In the genomic region with DNA sequence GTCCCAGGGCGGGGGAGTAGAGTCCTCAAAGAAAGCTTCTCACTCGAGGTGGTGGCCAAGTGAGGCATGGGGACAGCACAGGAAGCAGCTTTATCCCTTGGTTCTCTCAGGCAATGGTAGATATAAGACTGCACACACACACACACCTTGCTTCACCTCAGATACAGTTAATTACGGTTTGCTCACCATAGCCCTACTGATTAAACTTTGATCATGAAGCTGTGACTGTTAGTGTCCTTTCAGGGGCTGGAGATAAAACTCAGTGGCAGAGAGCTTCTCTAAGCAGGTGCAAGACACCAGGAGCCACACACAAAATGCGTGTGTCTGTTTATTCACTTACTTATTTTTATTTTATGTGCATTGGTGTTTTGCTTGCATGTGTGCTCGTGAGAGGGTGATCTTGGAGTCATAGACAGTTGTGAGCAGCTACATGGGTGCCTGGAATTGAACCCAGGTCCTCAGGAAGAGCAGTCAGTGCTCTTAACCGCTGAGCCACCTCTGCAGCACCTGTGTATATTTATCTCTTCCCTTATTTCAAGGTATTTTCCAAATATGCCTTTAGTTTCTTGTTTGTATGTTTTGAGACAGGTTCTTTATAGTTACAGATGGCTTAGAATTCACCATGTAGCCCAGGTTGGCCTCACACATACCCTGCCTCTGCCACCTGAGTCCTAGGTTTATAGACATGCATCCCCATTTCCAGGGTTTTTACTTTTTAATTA, we compare ENCODE assay signal across 11 mouse cellular contexts. TPM values are rescaled to one million over a fixed set of nuclear protein-coding genes. Genes with fewer than 3 reads are reported as not detected.
DNase-seq lines count a peak whose midpoint lies in the region; ATAC-seq and TF ChIP-seq lines count a peak whose summit lies in the region.
"Had no signal": no experiment of that assay in that cellular context is flagged by ENCODE, and none has a peak within 500 bp of the region (broad histone marks: within the 10 kb centered on the region; RNA-seq: fewer than 3 reads in every experiment).

No protein-coding gene starts in this region.

- intact Hi-C loops in left cerebral cortex, adult 2 months (cut with DNase I), result no loop called here
- intact Hi-C loops in left cerebral cortex, postnatal 10 days (cut with DNase I), result no loop called here

- no peak for ATAC-seq in forebrain, embryonic 16.5 days
- ATAC-seq in liver, embryonic 13.5 days (ENCODE audit: low read depth), result 0 out of 2 replicates have a peak, but pooled peaks have one; percentile 2
- no peak for ATAC-seq in neural tube, embryonic 15.5 days (ENCODE audit: low FRiP score)
- ATAC-seq in granulocyte monocyte progenitor cell, adult 5-6 weeks (replicated peaks; ENCODE audit: poor library complexity, severe bottlenecking), result no peak

- no peak for DNase-seq in left cerebral cortex, adult 2 months (ENCODE audit: extremely low spot score in 1 of 2, low spot score in 2 of 2)
- DNase-seq in left cerebral cortex, postnatal 10 days (ENCODE audit: extremely low spot score in 1 of 2, low spot score in 2 of 2), result no peak
- DNase-seq in liver, embryonic 13.5 days, result no peak
- no peak for DNase-seq in lung, postnatal 25 days (ENCODE audit: low spot score)
- DNase-seq in left cerebral cortex, adult 9 months (ENCODE audit: low spot score in 2 of 2), result no peak
- DNase-seq: adrenal gland, postnatal 14 days; embryo, embryonic 11 days; lung, adult 2 months had no signal

- no peaks in the 10 kb centered on the region for H3K9me3 ChIP-seq in forebrain, embryonic 16.5 days (ENCODE audit: control insufficient read depth, low read length)
- no peaks in the 10 kb centered on the region for H3K9me3 ChIP-seq in liver, embryonic 13.5 days (replicated peaks)
- no peaks in the 10 kb centered on the region for H3K9me3 ChIP-seq in neural tube, embryonic 15.5 days (replicated peaks)

- peak overlapping the region; percentile 84 for H3K4me2 ChIP-seq in forebrain, embryonic 16.5 days (ENCODE audit: low read length)
- peak overlapping the region; percentile 95 for H3K4me2 ChIP-seq in liver, embryonic 13.5 days
- peak overlapping the region; percentile 79 for H3K4me2 ChIP-seq in neural tube, embryonic 15.5 days

- H3K27ac ChIP-seq in left cerebral cortex, adult 2 months, result 0 out of 2 replicates have a peak overlapping the region, but pooled peaks have one; percentile 96
- no peak overlapping the region for H3K27ac ChIP-seq in forebrain, embryonic 16.5 days (ENCODE audit: low read length)
- peak overlapping the region; percentile 73 for H3K27ac ChIP-seq in liver, embryonic 13.5 days
- no peak overlapping the region for H3K27ac ChIP-seq in neural tube, embryonic 15.5 days (replicated peaks)

- H3K4me1 ChIP-seq in forebrain, embryonic 16.5 days (replicated peaks; ENCODE audit: control insufficient read depth, insufficient read depth, low read length), result peaks cover 27% of the 10 kb centered on the region
- peaks cover 69% of the 10 kb centered on the region for H3K4me1 ChIP-seq in liver, embryonic 13.5 days (replicated peaks)
- H3K4me1 ChIP-seq in neural tube, embryonic 15.5 days, result peaks cover 37% of the 10 kb centered on the region

- no peaks in the 10 kb centered on the region for H3K36me3 ChIP-seq in forebrain, embryonic 16.5 days (ENCODE audit: control insufficient read depth, insufficient read depth)
- H3K36me3 ChIP-seq in liver, embryonic 13.5 days, result peaks cover 10% of the 10 kb centered on the region
- H3K36me3 ChIP-seq in neural tube, embryonic 15.5 days, result peaks cover 2% of the 10 kb centered on the region; the same call in 1 of the 2 replicates

- no peak overlapping the region; the same call in 1 of the 2 replicates for H3K9ac ChIP-seq in forebrain, embryonic 16.5 days (replicated peaks; ENCODE audit: low read depth, low read length)
- H3K9ac ChIP-seq in liver, embryonic 13.5 days, result peak overlapping the region; percentile 89
- no peak overlapping the region for H3K9ac ChIP-seq in neural tube, embryonic 15.5 days (replicated peaks)

- H3K4me3 ChIP-seq in left cerebral cortex, adult 2 months, result no peak overlapping the region; the same call in 1 of the 2 replicates
- no peak overlapping the region for H3K4me3 ChIP-seq in forebrain, embryonic 16.5 days (replicated peaks; ENCODE audit: low read length)
- no peak overlapping the region for H3K4me3 ChIP-seq in liver, embryonic 13.5 days (replicated peaks)
- peak overlapping the region; percentile 87; the same call in 1 of the 2 replicates for H3K4me3 ChIP-seq in neural tube, embryonic 15.5 days (replicated peaks)

- TF ChIP-seq CTCF in left cerebral cortex, adult 2 months (IDR thresholded peaks at IDR 0.05), result no peak

- no peaks in the 10 kb centered on the region for H3K27me3 ChIP-seq in forebrain, embryonic 16.5 days (replicated peaks; ENCODE audit: control insufficient read depth, insufficient read depth, low read length)
- no peaks in the 10 kb centered on the region for H3K27me3 ChIP-seq in liver, embryonic 13.5 days
- no peaks in the 10 kb centered on the region for H3K27me3 ChIP-seq in neural tube, embryonic 15.5 days (replicated peaks)

- WGBS in forebrain, embryonic 16.5 days, result 67% methylated on average over 6 of the region's 6 CpGs
- 34% methylated on average over 6 of the region's 6 CpGs for WGBS in liver, embryonic 13.5 days (ENCODE audit: insufficient replicate concordance)
- WGBS in neural tube, embryonic 15.5 days, result 73% methylated on average over 6 of the region's 6 CpGs

RNA-seq across cellular contexts. Expression of gene Rab4a, which starts 2.2 kb away (rescaled TPM):
- 10 to 100 TPM; 39.8 to 48.9 TPM for total RNA-seq in left cerebral cortex, adult 2 months (2021)
- 10 to 100 TPM; 61.3 to 63.1 TPM for total RNA-seq in left cerebral cortex, postnatal 10 days (2021)
- 82.6 and 83.8 TPM in 2 replicates for polyA plus RNA-seq in forebrain, embryonic 16.5 days (2015; fragmentation: Nextera tagmentation; extraction: Ambion mirVana)
- 30.8 and 31.7 TPM in 2 replicates for polyA plus RNA-seq in liver, embryonic 13.5 days (2015; fragmentation: Nextera tagmentation; extraction: Ambion mirVana)
- polyA plus RNA-seq in neural tube, embryonic 15.5 days (2015; fragmentation: Nextera tagmentation; extraction: Ambion mirVana), result 78.2 and 87.0 TPM in 2 replicates
- 6.2 TPM in 1 of 2 replicates, not detected in the other for total RNA-seq in granulocyte monocyte progenitor cell, adult 5-6 weeks (2014; fragmentation: Nextera tagmentation)
- total RNA-seq in granulocyte monocyte progenitor cell, adult 5-6 weeks (2017), result 0.21 and 0.43 TPM in 2 replicates

RNA-seq across cellular contexts. Expression of gene Ccsap, which starts 52.0 kb away (rescaled TPM):
- 10 to 100 TPM; 65.9 to 75.4 TPM for total RNA-seq in left cerebral cortex, adult 2 months (2021)
- total RNA-seq in left cerebral cortex, postnatal 10 days (2021), result 10 to 100 TPM; 54.9 to 57.0 TPM
- 6.6 and 7.0 TPM in 2 replicates for polyA plus RNA-seq in forebrain, embryonic 16.5 days (2015; fragmentation: Nextera tagmentation; extraction: Ambion mirVana)
- 2.3 and 2.7 TPM in 2 replicates for polyA plus RNA-seq in liver, embryonic 13.5 days (2015; fragmentation: Nextera tagmentation; extraction: Ambion mirVana)
- 4.2 and 4.8 TPM in 2 replicates for polyA plus RNA-seq in neural tube, embryonic 15.5 days (2015; fragmentation: Nextera tagmentation; extraction: Ambion mirVana)
- total RNA-seq in granulocyte monocyte progenitor cell, adult 5-6 weeks (2014; fragmentation: Nextera tagmentation), result 4.4 and 4.8 TPM in 2 replicates
- total RNA-seq in granulocyte monocyte progenitor cell, adult 5-6 weeks (2017), result 5.1 and 5.3 TPM in 2 replicates

Comparison
In these comparisons a context has a peak if more than half of its experiments do, and no peak if none do; other contexts are left out.
1. H3K27ac ChIP-seq: peak in left cerebral cortex, adult 2 months (single experiment) and liver, embryonic 13.5 days (single experiment); none in forebrain, embryonic 16.5 days (single experiment) and neural tube, embryonic 15.5 days (single experiment).
2. RNA of gene Rab4a, which starts 2.2 kb away (total RNA-seq): 61.3 to 63.1 TPM in left cerebral cortex, postnatal 10 days and 39.8 to 48.9 TPM in left cerebral cortex, adult 2 months; 0.21 to 6.2 TPM in granulocyte monocyte progenitor cell, adult 5-6 weeks; every median in the first group is over 4 times any median in the second.
3. RNA of gene Ccsap, which starts 52.0 kb away (total RNA-seq): 65.9 to 75.4 TPM in left cerebral cortex, adult 2 months and 54.9 to 57.0 TPM in left cerebral cortex, postnatal 10 days; 4.4 to 5.3 TPM in granulocyte monocyte progenitor cell, adult 5-6 weeks; every median in the first group is over 4 times any median in the second.
4. Peak in every context shown above with its lines, with median percentiles within 50 percentile points of each other: H3K4me2 ChIP-seq.